Mouse (Mus musculus): ENCODE results near the gene Nmbr. TPM values are rescaled to one million over a fixed set of nuclear protein-coding genes. Genes with fewer than 3 reads are reported as not detected.

The Nmbr gene
- 0.16 and 0.37 TPM in 2 replicates for polyA plus RNA-seq (2015; fragmentation: Nextera tagmentation; extraction: Ambion mirVana)

DNA sequence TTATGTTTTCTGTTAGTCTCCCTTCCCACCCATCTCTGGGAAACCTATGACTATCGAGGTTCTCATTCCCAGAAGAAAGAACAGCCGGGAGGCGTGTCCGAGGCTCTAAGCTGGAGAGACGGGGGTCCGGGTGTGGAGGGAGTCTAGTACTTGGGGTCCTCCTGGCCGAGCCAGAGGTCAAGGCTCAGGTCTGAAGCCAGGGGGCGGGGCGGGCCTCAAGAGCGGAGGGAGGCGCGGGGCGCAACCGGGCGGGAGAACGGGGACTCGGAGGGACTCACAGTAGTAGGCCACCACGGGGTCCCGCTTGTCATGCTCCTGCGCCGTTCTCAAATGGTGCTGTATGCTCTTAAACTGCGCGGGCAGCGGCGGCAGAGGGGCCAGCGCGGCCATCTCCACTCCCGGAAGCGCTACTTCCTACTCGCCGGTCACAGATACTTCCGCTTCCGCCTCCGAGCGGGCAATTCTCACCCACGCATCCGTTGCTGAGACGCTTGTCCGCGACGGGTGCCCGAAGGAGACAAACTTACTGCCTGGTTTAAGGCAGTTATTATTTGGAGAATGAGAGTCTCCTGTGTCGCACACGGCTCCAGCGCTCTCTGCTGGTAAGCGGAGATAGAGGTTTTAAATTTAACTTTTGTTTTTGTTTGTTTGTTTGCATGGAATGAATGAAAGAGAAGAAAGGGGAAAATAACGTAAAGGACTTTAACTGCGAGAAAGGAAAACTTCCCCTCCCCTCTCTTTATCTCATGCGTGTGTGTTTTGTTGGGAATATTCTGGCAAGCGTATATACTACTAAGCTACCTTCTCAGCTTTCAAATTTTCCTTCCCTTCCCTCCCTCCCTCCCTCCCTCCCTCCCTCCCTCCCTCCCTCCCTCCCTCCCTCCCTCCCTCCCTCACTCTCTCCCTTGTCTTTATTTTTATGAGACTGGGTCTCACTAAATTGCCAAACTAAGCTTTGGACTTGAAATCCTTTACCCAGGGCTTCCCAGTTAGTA lies at the start of gene Nmbr, which contains the start of gene Vta1:
Gene Nmbr (plus strand): TSS at position 520 of the 995 bp plus-strand sequence.
Gene Vta1 (minus strand): TSS at position 489 of the 995 bp plus-strand sequence.
- peaks cover 12% of the 10 kb centered on the region for H3K4me1 ChIP-seq (replicated peaks)
- H3K27ac ChIP-seq = peak within 1 kb of the TSS; percentile 70
- peak within 1 kb of the TSS; percentile 82 for H3K9ac ChIP-seq
- peak within 1 kb of the TSS; percentile 82 for H3K4me3 ChIP-seq
- no peaks in the 10 kb centered on the region for H3K9me3 ChIP-seq (replicated peaks)
- H3K27me3 ChIP-seq = no peaks in the 10 kb centered on the region
- H3K36me3 ChIP-seq = no peaks in the 10 kb centered on the region
- peak; percentile 95 for ATAC-seq (replicated peaks; ENCODE audit: insufficient number of reproducible peaks, insufficient read depth, low FRiP score, low read depth)
- H3K4me2 ChIP-seq = peak within 1 kb of the TSS; percentile 62
- under 1% methylated on average over 50 of the region's 50 CpGs for WGBS

DNA sequence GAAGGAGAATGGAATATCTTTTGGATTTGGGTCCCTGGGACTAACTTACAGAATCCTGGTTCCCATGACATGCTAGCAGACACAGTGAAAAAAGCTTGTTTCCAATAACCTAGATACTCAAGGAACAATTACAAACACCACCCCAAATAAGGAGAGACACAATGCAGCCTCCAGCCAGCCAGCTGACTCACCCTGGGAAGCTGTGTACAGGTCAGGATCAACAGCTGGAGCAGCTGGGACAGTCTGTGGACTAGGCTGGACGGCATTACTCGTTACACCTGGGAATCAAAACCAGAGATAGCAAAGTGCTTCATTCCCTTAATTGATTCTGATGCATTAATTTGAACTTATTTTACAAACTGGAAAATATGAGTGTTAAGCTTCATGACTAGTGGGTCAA lies 44.5 kb upstream of the Nmbr start:
- Histone ChIP-seq H3K4me2 (no peak overlapping the region), H3K4me1 (replicated peaks) (no peaks in the 10 kb centered on the region), H3K4me3 (no peak overlapping the region), H3K36me3 (peaks cover 17% of the 10 kb centered on the region), H3K9me3 (replicated peaks) (no peaks in the 10 kb centered on the region), H3K27me3 (no peaks in the 10 kb centered on the region), H3K27ac (no peak overlapping the region), H3K9ac (no peak overlapping the region)
- no peak for ATAC-seq (replicated peaks; ENCODE audit: insufficient number of reproducible peaks, insufficient read depth, low FRiP score, low read depth)
- WGBS = 91% methylated on average over 2 of the region's 2 CpGs

- Histone ChIP-seq H3K9ac (no peak overlapping the region), H3K9me3 (replicated peaks) (no peaks in the 10 kb centered on the region), H3K27ac (no peak overlapping the region), H3K4me3 (no peak overlapping the region), H3K36me3 (peaks cover 12% of the 10 kb centered on the region), H3K4me1 (replicated peaks) (no peaks in the 10 kb centered on the region), H3K4me2 (no peak overlapping the region), H3K27me3 (no peaks in the 10 kb centered on the region)
- WGBS = 80% methylated on average over 2 of the region's 2 CpGs
- no peak for ATAC-seq (replicated peaks; ENCODE audit: insufficient number of reproducible peaks, insufficient read depth, low FRiP score, low read depth)
Measured at GRCm38 (mm10) chr10:14666147-14666546, 39.2 kb upstream of the Nmbr start.

GRCm38 (mm10) chr10:14685663-14686062 lies 19.7 kb upstream of the Nmbr start:
- Histone ChIP-seq H3K9me3 (replicated peaks) (no peaks in the 10 kb centered on the region), H3K27me3 (no peaks in the 10 kb centered on the region), H3K4me2 (no peak overlapping the region), H3K9ac (no peak overlapping the region), H3K4me3 (no peak overlapping the region), H3K36me3 (peaks cover 8% of the 10 kb centered on the region; the same call in 1 of the 2 replicates), H3K27ac (no peak overlapping the region), H3K4me1 (replicated peaks) (no peaks in the 10 kb centered on the region)
- 92% methylated on average over 1 of the region's 1 CpGs for WGBS
- no peak for ATAC-seq (replicated peaks; ENCODE audit: insufficient number of reproducible peaks, insufficient read depth, low FRiP score, low read depth)

- WGBS = 68% methylated on average over 6 of the region's 6 CpGs
Measured at GRCm38 (mm10) chr10:14688785-14689442, 16.5 kb upstream of the Nmbr start.

GRCm38 (mm10) chr10:14690349-14690748 lies 15.0 kb upstream of the Nmbr start:
- Histone ChIP-seq H3K27me3 (no peaks in the 10 kb centered on the region), H3K4me3 (no peak overlapping the region), H3K9ac (no peak overlapping the region), H3K9me3 (replicated peaks) (no peaks in the 10 kb centered on the region), H3K36me3 (peaks cover 8% of the 10 kb centered on the region; the same call in 1 of the 2 replicates), H3K4me1 (replicated peaks) (no peaks in the 10 kb centered on the region), H3K27ac (no peak overlapping the region), H3K4me2 (no peak overlapping the region)
- no peak for ATAC-seq (replicated peaks; ENCODE audit: insufficient number of reproducible peaks, insufficient read depth, low FRiP score, low read depth)
- WGBS = 85% methylated on average over 3 of the region's 3 CpGs

More at GRCm38 (mm10) chr10:14688785-14689442, 16.5 kb upstream of the Nmbr start:
- H3K4me2 ChIP-seq = no peak overlapping the region
- no peak for ATAC-seq (replicated peaks; ENCODE audit: insufficient number of reproducible peaks, insufficient read depth, low FRiP score, low read depth)
- H3K27me3 ChIP-seq = no peaks in the 10 kb centered on the region
- H3K4me3 ChIP-seq = no peak overlapping the region
- H3K36me3 ChIP-seq = peaks cover 8% of the 10 kb centered on the region; the same call in 1 of the 2 replicates
- H3K27ac ChIP-seq = no peak overlapping the region
- H3K9me3 ChIP-seq (replicated peaks) = no peaks in the 10 kb centered on the region
- no peak overlapping the region for H3K9ac ChIP-seq
- H3K4me1 ChIP-seq (replicated peaks) = no peaks in the 10 kb centered on the region

GRCm38 (mm10) chr10:14703239-14703638 lies 2.2 kb upstream of the Nmbr start:
- no peak for ATAC-seq (replicated peaks; ENCODE audit: insufficient number of reproducible peaks, insufficient read depth, low FRiP score, low read depth)
- no peaks in the 10 kb centered on the region for H3K36me3 ChIP-seq
- H3K27ac ChIP-seq = no peak overlapping the region
- no peak overlapping the region for H3K4me2 ChIP-seq
- peaks cover 12% of the 10 kb centered on the region for H3K4me1 ChIP-seq (replicated peaks)
- no peaks in the 10 kb centered on the region for H3K27me3 ChIP-seq
- no peaks in the 10 kb centered on the region for H3K9me3 ChIP-seq (replicated peaks)
- no peak overlapping the region for H3K9ac ChIP-seq
- H3K4me3 ChIP-seq = no peak overlapping the region
- 83% methylated on average over 1 of the region's 1 CpGs for WGBS

GRCm38 (mm10) chr10:14703830-14704420 lies 1.5 kb upstream of the Nmbr start:
- WGBS = 63% methylated on average over 4 of the region's 4 CpGs
- peak overlapping the region; percentile 5; the same call in 1 of the 2 replicates for H3K9ac ChIP-seq
- no peaks in the 10 kb centered on the region for H3K36me3 ChIP-seq
- H3K27me3 ChIP-seq = no peaks in the 10 kb centered on the region
- no peak overlapping the region for H3K27ac ChIP-seq
- no peak for ATAC-seq (replicated peaks; ENCODE audit: insufficient number of reproducible peaks, insufficient read depth, low FRiP score, low read depth)
- H3K9me3 ChIP-seq (replicated peaks) = no peaks in the 10 kb centered on the region
- peak overlapping the region; percentile 82 for H3K4me3 ChIP-seq
- peaks cover 12% of the 10 kb centered on the region for H3K4me1 ChIP-seq (replicated peaks)
- peak overlapping the region; percentile 62 for H3K4me2 ChIP-seq

DNA sequence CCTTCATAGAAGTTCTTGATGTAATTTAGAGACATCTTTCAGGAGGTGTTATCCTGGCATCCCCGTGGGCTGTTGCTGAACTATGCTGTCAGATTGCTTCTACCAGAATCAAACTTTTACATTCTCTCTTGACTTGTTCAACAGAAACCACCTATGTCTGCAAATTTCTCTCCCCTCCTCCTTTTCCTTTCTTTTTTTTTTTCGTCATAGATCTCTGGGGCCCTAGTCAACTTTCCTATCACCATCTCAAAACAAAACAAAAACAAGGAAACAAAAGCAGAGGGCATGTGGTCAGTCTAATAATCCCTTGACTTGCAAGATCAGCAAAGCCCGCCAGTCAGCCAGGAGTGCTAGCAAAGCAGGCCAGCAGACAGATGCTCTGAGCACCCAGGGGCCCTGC lies 12.7 kb downstream of the Nmbr start, which contains the start of gene Gje1:
Gene Gje1 (minus strand): TSS at position 101 of the 400 bp plus-strand sequence.
- H3K4me3 ChIP-seq = no peak within 1 kb of the TSS
- H3K9me3 ChIP-seq (replicated peaks) = no peaks in the 10 kb centered on the region
- no peaks in the 10 kb centered on the region for H3K27me3 ChIP-seq
- WGBS = 54% methylated on average over 3 of the region's 3 CpGs
- no peak for ATAC-seq (replicated peaks; ENCODE audit: insufficient number of reproducible peaks, insufficient read depth, low FRiP score, low read depth)
- no peak within 1 kb of the TSS for H3K4me2 ChIP-seq
- no peak within 1 kb of the TSS for H3K9ac ChIP-seq
- H3K36me3 ChIP-seq = no peaks in the 10 kb centered on the region
- H3K4me1 ChIP-seq (replicated peaks) = no peaks in the 10 kb centered on the region
- H3K27ac ChIP-seq = no peak within 1 kb of the TSS

GRCm38 (mm10) chr10:14725671-14726070 lies 20.3 kb downstream of the Nmbr start:
- H3K4me2 ChIP-seq = no peak overlapping the region
- no peak for ATAC-seq (replicated peaks; ENCODE audit: insufficient number of reproducible peaks, insufficient read depth, low FRiP score, low read depth)
- 49% methylated on average over 9 of the region's 9 CpGs for WGBS
- H3K9me3 ChIP-seq (replicated peaks) = no peaks in the 10 kb centered on the region
- H3K9ac ChIP-seq = no peak overlapping the region
- no peak overlapping the region for H3K27ac ChIP-seq
- H3K27me3 ChIP-seq = no peaks in the 10 kb centered on the region
- H3K36me3 ChIP-seq = no peaks in the 10 kb centered on the region
- H3K4me3 ChIP-seq = no peak overlapping the region
- H3K4me1 ChIP-seq (replicated peaks) = no peaks in the 10 kb centered on the region

- H3K9ac ChIP-seq = no peak overlapping the region
- no peak overlapping the region for H3K4me3 ChIP-seq
- WGBS = 6% methylated on average over 2 of the region's 2 CpGs
- no peaks in the 10 kb centered on the region for H3K27me3 ChIP-seq
- H3K9me3 ChIP-seq (replicated peaks) = no peaks in the 10 kb centered on the region
- no peak for ATAC-seq (replicated peaks; ENCODE audit: insufficient number of reproducible peaks, insufficient read depth, low FRiP score, low read depth)
- H3K36me3 ChIP-seq = no peaks in the 10 kb centered on the region
- H3K4me2 ChIP-seq = no peak overlapping the region
- H3K4me1 ChIP-seq (replicated peaks) = no peaks in the 10 kb centered on the region
- no peak overlapping the region for H3K27ac ChIP-seq
Measured at GRCm38 (mm10) chr10:14734285-14734684, 28.9 kb downstream of the Nmbr start.

Measured in heart, embryonic 15.5 days (tissue).